Mouse (Mus musculus) spleen, adult 2 months (tissue): ENCODE measurements around the gene Kansl2. TPM values are rescaled to one million over a fixed set of nuclear protein-coding genes. Genes with fewer than 3 reads are reported as not detected.
A peak's percentile ranks its signal among the peaks of the same experiment; 100 is the strongest.

ENCODE experiments used
- DNase-seq, 2 experiments: peaks; one replicate each; pipeline versions ENCODE4 v3.0.0 to v3.0.0-alpha.2; 2012 to 2021; ENCODE audit warnings: low spot score in 2 of 2, low read depth in 1 of 2
- H3K27ac ChIP-seq: fragments of 200-500 bp; 2 replicates; pipeline ENCODE4 v1.5.1; 2012; ENCODE audit warnings: low read length, inconsistent platforms; ENCODE audit not compliant: insufficient read depth
- H3K27me3 ChIP-seq: fragments of 200-500 bp; 2 replicates; pipeline ENCODE4 v1.6.1; 2012; ENCODE audit warnings: mild to moderate bottlenecking, moderate library complexity, low read length, inconsistent platforms; ENCODE audit not compliant: control insufficient read depth, insufficient read depth
- H3K36me3 ChIP-seq: fragments of 200-500 bp; 2 replicates; pipeline ENCODE4 v1.6.1; 2012; ENCODE audit warnings: mild to moderate bottlenecking, low read length, inconsistent platforms; ENCODE audit not compliant: control insufficient read depth, insufficient read depth
- H3K4me1 ChIP-seq: fragments of 200-500 bp; 2 replicates; pipeline ENCODE4 v1.6.1; 2011; ENCODE audit warnings: inconsistent platforms; ENCODE audit not compliant: control insufficient read depth, insufficient read depth, insufficient read length
- H3K4me3 ChIP-seq: fragments of 200-500 bp; 2 replicates; pipeline ENCODE4 v1.5.1; 2011; ENCODE audit warnings: mild to moderate bottlenecking, inconsistent platforms; ENCODE audit not compliant: insufficient read depth, insufficient read length; ENCODE audit errors: extremely low read depth
- CTCF ChIP-seq: fragments of 200-500 bp; IDR thresholded peaks from 2 replicates; pipeline ENCODE4 v1.5.1; 2011; ENCODE audit warnings: mild to moderate bottlenecking, inconsistent platforms; ENCODE audit not compliant: insufficient read depth, insufficient read length, insufficient replicate concordance; ENCODE audit errors: extremely low read depth
- POLR2A ChIP-seq: fragments of 200-500 bp; IDR thresholded peaks from 2 replicates; pipeline ENCODE4 v1.6.1; 2011; ENCODE audit warnings: low read depth, low read length, inconsistent platforms
- WGBS: fragments of 180-500 bp; shearing (Covaris S2); methylation state at CpG from one replicate; pipeline ENCODE4 v1.1.7; 2018; 5-methylcytosine and 5-hydroxymethylcytosine counted together
- polyA plus RNA-seq: library from polyadenylated mRNA; depleted of rRNA; stranded (reverse); fragments of >200 nt; gene quantifications from 2 replicates; pipeline ENCODE4 v1.2.3, GENCODE M21; 2012

Gene Kansl2
- polyA plus RNA-seq, 1 experiment = 28.9 TPM

GRCm38 (mm10) chr15:98536828-98537510, 2.9 kb upstream of the Kansl2 start:
- WGBS = 88% methylated on average over 8 of the region's 8 CpGs
- Histone ChIP-seq H3K27ac (no peak overlapping the region), H3K27me3 (no peaks in the 10 kb centered on the region), H3K4me1 (peaks cover 5% of the 10 kb centered on the region; the same call in 1 of the 2 replicates), H3K4me3 (no peak overlapping the region), H3K36me3 (peaks cover 4% of the 10 kb centered on the region)
- no peak for DNase-seq
- TF ChIP-seq CTCF (no peak), POLR2A (no peak)

- H3K4me3 ChIP-seq = no peak overlapping the region
- no peaks in the 10 kb centered on the region for H3K27me3 ChIP-seq
- H3K27ac ChIP-seq = no peak overlapping the region
- no peak for DNase-seq
- WGBS = 81% methylated on average over 4 of the region's 4 CpGs
- TF ChIP-seq CTCF (no peak), POLR2A (no peak)
- H3K36me3 ChIP-seq = peaks cover 6% of the 10 kb centered on the region
- H3K4me1 ChIP-seq = peaks cover 5% of the 10 kb centered on the region; the same call in 1 of the 2 replicates
Observed at GRCm38 (mm10) chr15:98535921-98536320, 1.9 kb upstream of the Kansl2 start.

- H3K27me3 ChIP-seq = no peaks in the 10 kb centered on the region
- no peak for DNase-seq
- peak overlapping the region; percentile 54 for H3K4me3 ChIP-seq
- WGBS = under 1% methylated on average over 18 of the region's 18 CpGs
- H3K4me1 ChIP-seq = peaks cover 5% of the 10 kb centered on the region; the same call in 1 of the 2 replicates
- no peak overlapping the region for H3K27ac ChIP-seq
- peaks cover 20% of the 10 kb centered on the region for H3K36me3 ChIP-seq
- TF ChIP-seq CTCF = no peak
- no peak for TF ChIP-seq POLR2A
Observed at GRCm38 (mm10) chr15:98533035-98533531, 981 bp downstream of the Kansl2 start.

- TF ChIP-seq CTCF (no peak), POLR2A (no peak)
- H3K4me1 ChIP-seq = peaks cover 5% of the 10 kb centered on the region; the same call in 1 of the 2 replicates
- H3K36me3 ChIP-seq = peaks cover 27% of the 10 kb centered on the region
- H3K4me3 ChIP-seq = no peak overlapping the region
- 33% methylated on average over 5 of the region's 5 CpGs for WGBS
- no peak overlapping the region for H3K27ac ChIP-seq
- DNase-seq = no peak
- H3K27me3 ChIP-seq = no peaks in the 10 kb centered on the region
Observed at GRCm38 (mm10) chr15:98532281-98532680, 1.8 kb downstream of the Kansl2 start.

GRCm38 (mm10) chr15:98528066-98528563, 5.9 kb downstream of the Kansl2 start:
- peaks cover 49% of the 10 kb centered on the region for H3K36me3 ChIP-seq
- H3K27ac ChIP-seq = no peak overlapping the region
- DNase-seq = no peak
- 71% methylated on average over 5 of the region's 5 CpGs for WGBS
- H3K4me1 ChIP-seq = peaks cover 5% of the 10 kb centered on the region; the same call in 1 of the 2 replicates
- H3K27me3 ChIP-seq = no peaks in the 10 kb centered on the region
- TF ChIP-seq CTCF (no peak), POLR2A (no peak)
- no peak overlapping the region for H3K4me3 ChIP-seq

GRCm38 (mm10) chr15:98527056-98527771, 6.8 kb downstream of the Kansl2 start:
- TF ChIP-seq CTCF = no peak
- Histone ChIP-seq H3K4me1 (no peaks in the 10 kb centered on the region), H3K27ac (no peak overlapping the region), H3K36me3 (peaks cover 58% of the 10 kb centered on the region), H3K27me3 (no peaks in the 10 kb centered on the region), H3K4me3 (no peak overlapping the region)
- 97% methylated on average over 5 of the region's 5 CpGs for WGBS
- no peak for DNase-seq

- WGBS = 80% methylated on average over 5 of the region's 5 CpGs
Observed at GRCm38 (mm10) chr15:98526057-98526456, 8.0 kb downstream of the Kansl2 start.

More at GRCm38 (mm10) chr15:98526057-98526456, 8.0 kb downstream of the Kansl2 start:
- DNase-seq = no peak
- Histone ChIP-seq H3K4me3 (no peak overlapping the region), H3K27ac (no peak overlapping the region), H3K36me3 (peaks cover 60% of the 10 kb centered on the region), H3K27me3 (no peaks in the 10 kb centered on the region), H3K4me1 (no peaks in the 10 kb centered on the region)
- TF ChIP-seq POLR2A = no peak
- no peak for TF ChIP-seq CTCF
